Mouse (Mus musculus) liver, embryonic 12.5 days (tissue): ENCODE measurements around the gene Tirap. TPM values are rescaled to one million over a fixed set of nuclear protein-coding genes. Genes with fewer than 3 reads are reported as not detected.

Source experiments
- ATAC-seq: fragments of 200-750 bp; cut with Nextera tagmentation; 2 replicates; pipeline ENCODE4 v1.8.0; 2017; ENCODE audit warnings: moderate number of reproducible peaks, mild to moderate bottlenecking, moderate library complexity
- H3K27ac ChIP-seq: fragments of 300-500 bp; sonication (generic); 2 replicates; pipeline ENCODE4 v1.5.1; 2016; ENCODE audit warnings: mild to moderate bottlenecking
- H3K27me3 ChIP-seq: fragments of 300-500 bp; sonication (generic); replicated peaks from 2 replicates; pipeline ENCODE4 v1.6.1; 2016; ENCODE audit warnings: mild to moderate bottlenecking, moderate library complexity
- H3K36me3 ChIP-seq: fragments of 300-500 bp; sonication (generic); 2 replicates; pipeline ENCODE4 v1.6.1; 2016; ENCODE audit warnings: mild to moderate bottlenecking, moderate library complexity
- H3K4me1 ChIP-seq: fragments of 300-500 bp; sonication (generic); 2 replicates; pipeline ENCODE4 v1.6.1; 2016
- H3K4me2 ChIP-seq: fragments of 300-500 bp; sonication (generic); 2 replicates; pipeline ENCODE4 v1.6.1; 2016; ENCODE audit warnings: mild to moderate bottlenecking, moderate library complexity
- H3K4me3 ChIP-seq: fragments of 300-500 bp; sonication (generic); 2 replicates; pipeline ENCODE4 v1.5.1; 2016; ENCODE audit warnings: mild to moderate bottlenecking, moderate library complexity
- H3K9ac ChIP-seq: fragments of 300-500 bp; sonication (generic); 2 replicates; pipeline ENCODE4 v1.6.1; 2016; ENCODE audit warnings: mild to moderate bottlenecking, moderate library complexity
- H3K9me3 ChIP-seq: fragments of 300-500 bp; sonication (generic); replicated peaks from 2 replicates; pipeline ENCODE4 v1.6.1; 2016; ENCODE audit warnings: mild to moderate bottlenecking, moderate library complexity
- WGBS: fragments of 180-500 bp; shearing (Covaris S2); methylation state at CpG from one replicate; pipeline ENCODE4 v1.1.7; 2016; ENCODE audit not compliant: insufficient replicate concordance; 5-methylcytosine and 5-hydroxymethylcytosine counted together
- polyA plus RNA-seq: library from polyadenylated mRNA; unstranded; fragments of >200 nt; fragmentation: Nextera tagmentation; extraction: Ambion mirVana; gene quantifications from 2 replicates; pipeline ENCODE4 v1.2.1, GENCODE M21; 2016

Tirap gene
- polyA plus RNA-seq, 1 experiment from 2014 or later: 6.6 TPM

- WGBS: under 1% methylated on average over 72 of the region's 72 CpGs
- ATAC-seq: peak; percentile 99
- H3K36me3 ChIP-seq: peaks cover 73% of the 10 kb centered on the region
These were observed 10.7 kb upstream of the Tirap start, which contains the start of gene Foxred1 for GRCm38 (mm10) chr9:35210542-35211474. TSS of gene Foxred1 (minus strand) at chr9:35211055.

DNA sequence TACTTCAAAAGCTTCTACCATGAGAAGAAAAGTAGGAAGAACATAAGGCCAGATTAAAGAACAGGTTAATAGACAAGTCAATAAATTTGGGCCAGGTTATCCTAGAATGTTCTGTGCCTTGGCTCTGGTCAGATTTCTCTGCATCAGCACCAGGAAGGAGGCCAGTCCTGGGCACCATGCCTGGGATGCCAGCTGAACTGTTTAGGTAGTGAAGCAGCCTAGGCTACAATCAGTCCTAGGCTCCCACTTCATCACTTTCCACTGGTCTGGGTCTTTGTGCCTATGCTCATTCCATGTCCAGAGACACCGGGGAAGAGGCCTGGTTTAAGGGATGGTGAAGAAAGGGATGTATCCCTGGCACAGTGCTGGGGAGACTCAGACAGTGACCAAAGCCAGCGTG, 4.3 kb upstream of the Tirap start:
- Histone ChIP-seq H3K36me3 (peaks cover 57% of the 10 kb centered on the region), H3K27me3 (no peaks in the 10 kb centered on the region), H3K9me3 (no peaks in the 10 kb centered on the region; the same call in 1 of the 2 replicates), H3K4me3 (no peak overlapping the region), H3K27ac (no peak overlapping the region), H3K4me2 (no peak overlapping the region), H3K9ac (no peak overlapping the region), H3K4me1 (peaks cover 44% of the 10 kb centered on the region)
- WGBS: 83% methylated on average over 2 of the region's 2 CpGs
- ATAC-seq: no peak

More at GRCm38 (mm10) chr9:35210542-35211474, 10.7 kb upstream of the Tirap start, which contains the start of gene Foxred1:
- Histone ChIP-seq H3K9me3 (no peaks in the 10 kb centered on the region; the same call in 1 of the 2 replicates), H3K4me2 (peak within 1 kb of the TSS; percentile 92), H3K4me3 (peak within 1 kb of the TSS; percentile 90), H3K4me1 (peaks cover 23% of the 10 kb centered on the region), H3K27me3 (no peaks in the 10 kb centered on the region), H3K9ac (peak within 1 kb of the TSS; percentile 90), H3K27ac (peak within 1 kb of the TSS; percentile 85)

GRCm38 (mm10) chr9:35203536-35203935, 3.4 kb upstream of the Tirap start:
- H3K4me3 ChIP-seq: no peak overlapping the region
- H3K27me3 ChIP-seq: no peaks in the 10 kb centered on the region
- H3K27ac ChIP-seq: no peak overlapping the region; the same call in 1 of the 2 replicates
- ATAC-seq: no peak
- 28% methylated on average over 3 of the region's 3 CpGs for WGBS
- H3K4me2 ChIP-seq: no peak overlapping the region
- H3K36me3 ChIP-seq: peaks cover 49% of the 10 kb centered on the region
- H3K9ac ChIP-seq: no peak overlapping the region
- no peaks in the 10 kb centered on the region; the same call in 1 of the 2 replicates for H3K9me3 ChIP-seq
- peaks cover 50% of the 10 kb centered on the region for H3K4me1 ChIP-seq

DNA sequence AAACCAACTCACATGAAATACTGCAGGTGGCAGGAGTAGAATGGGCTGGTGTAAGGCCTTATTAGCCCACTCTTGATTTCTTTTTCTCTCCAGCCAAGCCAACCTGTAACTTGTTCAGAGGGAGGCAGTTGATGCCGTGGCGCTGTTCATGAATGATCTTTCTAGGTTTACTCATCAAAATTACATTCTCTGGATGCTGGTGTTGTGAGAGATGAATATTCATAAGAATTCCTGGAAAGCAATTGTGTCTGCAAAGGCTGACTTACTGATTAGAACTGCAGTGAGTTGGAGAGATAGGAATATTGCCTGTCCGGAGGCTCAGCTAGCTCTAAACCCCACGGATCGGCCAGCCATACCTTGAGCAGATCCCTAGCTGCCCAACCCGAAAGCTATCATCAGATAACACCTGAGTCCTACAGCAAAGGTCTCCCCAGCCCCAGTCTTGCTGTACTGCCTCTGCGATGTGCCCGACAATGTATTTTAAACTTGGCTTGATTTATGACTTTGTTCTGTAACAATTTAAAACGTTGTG, 504 bp upstream of the Tirap start:
- Histone ChIP-seq H3K27me3 (no peaks in the 10 kb centered on the region), H3K4me1 (peaks cover 53% of the 10 kb centered on the region), H3K27ac (peak overlapping the region; percentile 78), H3K9ac (peak overlapping the region; percentile 81), H3K9me3 (no peaks in the 10 kb centered on the region), H3K36me3 (peaks cover 19% of the 10 kb centered on the region), H3K4me2 (peak overlapping the region; percentile 87), H3K4me3 (peak overlapping the region; percentile 71)
- peak; percentile 75 for ATAC-seq
- WGBS: 27% methylated on average over 9 of the region's 9 CpGs

DNA sequence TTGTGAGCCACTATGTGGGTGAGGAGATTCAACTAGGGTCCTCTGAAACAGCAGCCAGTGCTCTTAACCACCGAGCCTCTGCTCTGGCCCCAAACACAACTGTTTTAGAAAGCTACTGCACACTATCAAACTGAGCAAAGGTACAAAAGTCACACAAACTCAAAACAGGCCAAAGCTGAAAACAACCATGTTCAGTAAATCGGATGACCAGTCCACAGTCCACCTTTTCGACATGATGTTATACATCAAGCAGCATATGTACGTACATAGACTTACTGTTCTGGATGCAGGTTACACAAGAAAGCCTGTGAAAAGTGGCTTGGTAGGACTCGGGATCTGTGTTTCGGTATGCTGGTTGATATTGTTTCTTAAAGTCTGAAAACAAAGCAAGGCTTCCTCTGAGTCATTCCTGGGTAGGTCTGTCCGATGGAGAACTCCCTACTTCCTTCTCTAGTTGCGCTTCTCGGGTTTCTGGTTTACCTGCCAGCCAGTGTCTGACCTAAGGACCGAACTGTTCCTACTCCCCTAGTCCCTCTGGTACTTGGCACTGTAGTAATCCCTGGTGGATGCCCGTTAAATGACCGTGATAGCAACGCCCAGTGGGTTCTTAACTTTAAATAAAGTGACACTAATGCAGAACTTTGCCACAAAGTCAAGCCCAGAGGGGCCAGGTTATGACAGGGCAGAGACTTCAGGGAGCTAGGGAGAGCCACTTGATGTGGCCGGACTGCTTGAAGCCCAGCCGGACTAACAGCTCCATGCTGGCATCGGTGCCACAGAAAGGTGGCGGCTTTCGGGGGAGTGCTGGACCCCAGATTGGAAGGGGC, 933 bp downstream of the Tirap start:
- H3K9me3 ChIP-seq: no peaks in the 10 kb centered on the region
- peak overlapping the region; percentile 78 for H3K27ac ChIP-seq
- ATAC-seq: peak; percentile 48
- no peaks in the 10 kb centered on the region for H3K27me3 ChIP-seq
- peaks cover 5% of the 10 kb centered on the region for H3K36me3 ChIP-seq
- peak overlapping the region; percentile 81 for H3K9ac ChIP-seq
- H3K4me1 ChIP-seq: peaks cover 52% of the 10 kb centered on the region
- WGBS: 18% methylated on average over 18 of the region's 18 CpGs
- H3K4me3 ChIP-seq: peak overlapping the region; percentile 71
- peak overlapping the region; percentile 87 for H3K4me2 ChIP-seq

DNA sequence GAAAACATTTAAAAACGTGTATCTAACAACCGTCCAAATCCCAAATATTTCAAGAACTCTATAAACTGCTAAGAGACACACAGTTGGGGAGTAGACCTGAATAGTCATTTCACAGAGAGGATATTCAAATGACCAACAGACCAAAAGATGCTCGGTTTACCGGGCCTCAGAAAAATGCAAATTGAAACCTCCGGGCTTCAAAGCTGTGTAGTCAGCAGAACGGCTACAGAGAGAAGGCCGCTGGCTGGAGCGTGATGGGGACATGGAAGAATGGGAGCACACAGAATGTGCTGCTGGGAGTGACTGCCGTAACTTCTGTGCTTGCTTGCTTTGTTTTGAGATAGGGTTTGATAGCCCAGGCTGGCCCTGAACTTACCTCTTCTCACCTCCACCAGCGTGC, 1.7 kb downstream of the Tirap start:
- peak overlapping the region; percentile 87 for H3K4me2 ChIP-seq
- H3K9ac ChIP-seq: no peak overlapping the region
- 78% methylated on average over 10 of the region's 10 CpGs for WGBS

GRCm38 (mm10) chr9:35197625-35198024, 2.5 kb downstream of the Tirap start:
- H3K4me3 ChIP-seq: no peak overlapping the region
- 80% methylated on average over 3 of the region's 3 CpGs for WGBS

More for the DNA sequence above, 1.7 kb downstream of the Tirap start:
- H3K27me3 ChIP-seq: no peaks in the 10 kb centered on the region
- H3K4me3 ChIP-seq: no peak overlapping the region
- no peak for ATAC-seq
- peak overlapping the region; percentile 33; the same call in 1 of the 2 replicates for H3K27ac ChIP-seq
- H3K36me3 ChIP-seq: no peaks in the 10 kb centered on the region
- no peaks in the 10 kb centered on the region for H3K9me3 ChIP-seq
- H3K4me1 ChIP-seq: peaks cover 44% of the 10 kb centered on the region

GRCm38 (mm10) chr9:35194048-35194447, 6.0 kb downstream of the Tirap start:
- Histone ChIP-seq H3K36me3 (peaks cover 21% of the 10 kb centered on the region), H3K4me1 (peaks cover 8% of the 10 kb centered on the region), H3K9me3 (no peaks in the 10 kb centered on the region), H3K9ac (no peak overlapping the region), H3K4me2 (no peak overlapping the region), H3K27me3 (no peaks in the 10 kb centered on the region), H3K4me3 (no peak overlapping the region), H3K27ac (no peak overlapping the region)
- ATAC-seq: no peak
- 56% methylated on average over 3 of the region's 3 CpGs for WGBS

More at GRCm38 (mm10) chr9:35197625-35198024, 2.5 kb downstream of the Tirap start:
- H3K4me1 ChIP-seq: peaks cover 37% of the 10 kb centered on the region
- H3K9me3 ChIP-seq: no peaks in the 10 kb centered on the region
- H3K36me3 ChIP-seq: no peaks in the 10 kb centered on the region
- H3K27me3 ChIP-seq: no peaks in the 10 kb centered on the region
- no peak overlapping the region for H3K9ac ChIP-seq
- no peak overlapping the region for H3K27ac ChIP-seq
- no peak overlapping the region for H3K4me2 ChIP-seq
- no peak for ATAC-seq

DNA sequence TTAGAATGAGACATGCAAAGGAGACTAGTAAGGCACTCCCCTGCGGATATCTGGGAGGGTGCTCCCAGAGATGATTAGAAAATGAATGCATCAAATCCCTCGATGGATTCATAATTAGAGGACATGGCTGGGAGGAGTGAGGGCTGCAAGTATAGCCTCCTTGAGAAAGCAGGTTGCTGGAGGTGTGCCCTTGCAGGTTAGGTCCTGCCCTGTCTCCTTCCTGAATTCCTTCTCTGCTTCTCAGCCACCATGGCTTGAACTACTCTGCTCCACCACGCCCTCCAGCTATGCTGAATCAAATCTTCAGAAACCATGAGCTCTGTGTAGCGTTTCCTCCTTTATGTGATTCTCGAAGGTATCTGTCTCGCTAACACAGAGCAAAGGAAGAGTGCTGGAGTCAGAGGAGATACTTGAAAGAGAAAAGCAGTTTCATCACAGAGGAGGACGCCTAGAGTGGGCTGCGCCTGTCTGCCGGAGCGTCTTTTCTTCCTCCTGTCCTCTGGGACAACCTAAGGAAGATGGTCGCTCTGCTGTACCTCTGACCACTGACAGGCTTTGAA, 7.0 kb downstream of the Tirap start:
- Histone ChIP-seq H3K36me3 (peaks cover 31% of the 10 kb centered on the region), H3K4me3 (no peak overlapping the region), H3K9ac (no peak overlapping the region), H3K9me3 (no peaks in the 10 kb centered on the region), H3K4me2 (no peak overlapping the region), H3K4me1 (no peaks in the 10 kb centered on the region), H3K27ac (no peak overlapping the region), H3K27me3 (no peaks in the 10 kb centered on the region)
- 80% methylated on average over 11 of the region's 11 CpGs for WGBS
- ATAC-seq: no peak

GRCm38 (mm10) chr9:35188700-35189099, 11.4 kb downstream of the Tirap start:
- Histone ChIP-seq H3K9ac (no peak overlapping the region), H3K4me2 (no peak overlapping the region), H3K9me3 (no peaks in the 10 kb centered on the region), H3K4me1 (no peaks in the 10 kb centered on the region), H3K27ac (no peak overlapping the region), H3K27me3 (no peaks in the 10 kb centered on the region), H3K36me3 (peaks cover 45% of the 10 kb centered on the region), H3K4me3 (no peak overlapping the region)
- no peak for ATAC-seq
- 83% methylated on average over 22 of the region's 22 CpGs for WGBS

- Histone ChIP-seq H3K9ac (no peak overlapping the region), H3K4me1 (no peaks in the 10 kb centered on the region), H3K4me3 (no peak overlapping the region), H3K9me3 (no peaks in the 10 kb centered on the region), H3K27ac (no peak overlapping the region), H3K4me2 (no peak overlapping the region), H3K27me3 (no peaks in the 10 kb centered on the region), H3K36me3 (peaks cover 45% of the 10 kb centered on the region)
- 77% methylated on average over 10 of the region's 10 CpGs for WGBS
- ATAC-seq: no peak
These were observed 12.7 kb downstream of the Tirap start for GRCm38 (mm10) chr9:35187351-35187903.
